Mouse (Mus musculus) testis, adult 2 months (tissue): ENCODE measurements at regions not wholly inside any gene's neighbourhood (a gene's known extent, or its start where the extent isn't known, plus 50 kb on each side); places are given as distances from the start of the nearest gene placed in this dataset.

Experiments
- H3K27ac ChIP-seq: fragments of 200-500 bp; 2 replicates; pipeline ENCODE4 v1.5.1; 2012; ENCODE audit warnings: low read depth, low read length; ENCODE audit not compliant: control insufficient read depth, insufficient read depth
- H3K27me3 ChIP-seq: fragments of 200-500 bp; 2 replicates; pipeline ENCODE4 v1.6.1; 2012; ENCODE audit warnings: mild to moderate bottlenecking, low read length, moderate library complexity; ENCODE audit not compliant: control insufficient read depth, insufficient read depth
- H3K36me3 ChIP-seq: fragments of 200-500 bp; 2 replicates; pipeline ENCODE4 v1.6.1; 2012; ENCODE audit warnings: mild to moderate bottlenecking, low read length; ENCODE audit not compliant: control insufficient read depth, insufficient read depth
- H3K4me1 ChIP-seq: fragments of 200-500 bp; 2 replicates; pipeline ENCODE4 v1.6.1; 2012; ENCODE audit warnings: low read length; ENCODE audit not compliant: control insufficient read depth, insufficient read depth
- H3K4me3 ChIP-seq: fragments of 200-500 bp; 2 replicates; pipeline ENCODE4 v1.5.1; 2012; ENCODE audit warnings: low read depth, mild to moderate bottlenecking, low read length, moderate library complexity, mixed read lengths; ENCODE audit not compliant: control insufficient read depth
- CTCF ChIP-seq: fragments of 200-500 bp; IDR thresholded peaks from 2 replicates; pipeline ENCODE4 v1.5.1; 2012; ENCODE audit warnings: low read depth, mild to moderate bottlenecking, inconsistent platforms, low read length, moderate library complexity; ENCODE audit not compliant: control insufficient read depth, insufficient read depth, insufficient replicate concordance
- POLR2A ChIP-seq: fragments of 200-500 bp; IDR thresholded peaks from 2 replicates; pipeline ENCODE4 v1.6.1; 2012; ENCODE audit warnings: low read depth, mild to moderate bottlenecking, inconsistent platforms, low read length, moderate library complexity; ENCODE audit not compliant: control insufficient read depth

GRCm38 (mm10) chr7:82047456-82047855 is 55.4 kb upstream of the Bnc1 start:
- Histone ChIP-seq H3K27ac (no peak overlapping the region), H3K4me1 (peaks cover 2% of the 10 kb centered on the region; the same call in 1 of the 2 replicates), H3K27me3 (no peaks in the 10 kb centered on the region), H3K36me3 (no peaks in the 10 kb centered on the region), H3K4me3 (no peak overlapping the region)
- TF ChIP-seq CTCF (no peak), POLR2A (no peak)

GRCm38 (mm10) chr7:82053411-82053810 is 61.3 kb upstream of the Bnc1 start:
- Histone ChIP-seq H3K36me3 (no peaks in the 10 kb centered on the region), H3K27ac (no peak overlapping the region), H3K4me1 (peaks cover 4% of the 10 kb centered on the region; the same call in 1 of the 2 replicates), H3K27me3 (no peaks in the 10 kb centered on the region), H3K4me3 (no peak overlapping the region)
- TF ChIP-seq POLR2A (no peak), CTCF (no peak)

GRCm38 (mm10) chr7:82056551-82057230 is 64.6 kb upstream of the Bnc1 start:
- H3K27ac ChIP-seq = no peak overlapping the region
- H3K27me3 ChIP-seq = no peaks in the 10 kb centered on the region
- TF ChIP-seq POLR2A (no peak), CTCF (no peak)
- peak overlapping the region; percentile 20 for H3K4me3 ChIP-seq
- H3K36me3 ChIP-seq = no peaks in the 10 kb centered on the region
- H3K4me1 ChIP-seq = peaks cover 2% of the 10 kb centered on the region; the same call in 1 of the 2 replicates

GRCm38 (mm10) chr7:82063407-82063806 is 71.3 kb upstream of the Bnc1 start:
- H3K27ac ChIP-seq = no peak overlapping the region
- H3K4me1 ChIP-seq = no peaks in the 10 kb centered on the region
- no peak for TF ChIP-seq POLR2A
- no peak for TF ChIP-seq CTCF
- no peaks in the 10 kb centered on the region for H3K27me3 ChIP-seq
- H3K36me3 ChIP-seq = no peaks in the 10 kb centered on the region
- H3K4me3 ChIP-seq = no peak overlapping the region

- no peak overlapping the region for H3K27ac ChIP-seq
- TF ChIP-seq CTCF (no peak), POLR2A (no peak)
- no peak overlapping the region for H3K4me3 ChIP-seq
- no peaks in the 10 kb centered on the region for H3K36me3 ChIP-seq
- no peaks in the 10 kb centered on the region for H3K27me3 ChIP-seq
- no peaks in the 10 kb centered on the region for H3K4me1 ChIP-seq
Measured at GRCm38 (mm10) chr7:82069629-82070450, 77.7 kb upstream of the Bnc1 start.

- no peaks in the 10 kb centered on the region for H3K4me1 ChIP-seq
Measured at GRCm38 (mm10) chr7:82070946-82071727, 79.0 kb upstream of the Bnc1 start.

GRCm38 (mm10) chr7:82075359-82075758 is 83.3 kb upstream of the Bnc1 start:
- no peaks in the 10 kb centered on the region for H3K36me3 ChIP-seq
- H3K27ac ChIP-seq = no peak overlapping the region
- H3K4me3 ChIP-seq = no peak overlapping the region
- no peaks in the 10 kb centered on the region for H3K4me1 ChIP-seq
- no peaks in the 10 kb centered on the region for H3K27me3 ChIP-seq
- no peak for TF ChIP-seq CTCF
- TF ChIP-seq POLR2A = no peak

More at GRCm38 (mm10) chr7:82070946-82071727, 79.0 kb upstream of the Bnc1 start:
- no peak overlapping the region for H3K27ac ChIP-seq
- H3K27me3 ChIP-seq = no peaks in the 10 kb centered on the region
- TF ChIP-seq CTCF = no peak
- no peak for TF ChIP-seq POLR2A
- no peak overlapping the region for H3K4me3 ChIP-seq
- no peaks in the 10 kb centered on the region for H3K36me3 ChIP-seq
